Mouse (Mus musculus) MEL (cell line): Measurements from ENCODE around the gene Gm49673.
"Not testable (repeated sequence)": the region's sequence is repeated elsewhere in the genome, so short reads cannot be mapped to it uniquely, and the experiment has no call there.

ENCODE experiments used
- HCFC1 ChIP-seq: IDR thresholded peaks from 2 replicates; pipeline ENCODE4 v1.6.1; 2012; ENCODE audit warnings: low read depth, mild to moderate bottlenecking, inconsistent platforms, low read length, improper control_type of control experiment, moderate library complexity
- MAX ChIP-seq: IDR thresholded peaks from 2 replicates; pipeline ENCODE4 v1.6.1; 2011; ENCODE audit warnings: low read length, improper control_type of control experiment
- POLR2A ChIP-seq, 2 experiments: IDR thresholded peaks; 2 replicates each; pipeline ENCODE4 v1.6.1; 2011 to 2012; ENCODE audit warnings: low read length in 2 of 2, mild to moderate bottlenecking in 2 of 2, control low read depth in 1 of 2, improper control_type of control experiment in 1 of 2, low read depth in 1 of 2, moderate library complexity in 1 of 2; ENCODE audit not compliant: control insufficient read depth in 1 of 2, insufficient read depth in 1 of 2, poor library complexity in 1 of 2
- POLR2AphosphoS5 ChIP-seq: IDR thresholded peaks from 2 replicates; pipeline ENCODE4 v1.6.1; 2012; ENCODE audit warnings: low read depth, borderline replicate concordance, mild to moderate bottlenecking, inconsistent platforms, low read length, moderate library complexity, mixed read lengths
- RAD21 ChIP-seq: IDR thresholded peaks from 2 replicates; pipeline ENCODE4 v1.6.1; 2011; ENCODE audit warnings: mild to moderate bottlenecking, low read depth, low read length, improper control_type of control experiment
- TBP ChIP-seq: IDR thresholded peaks from 2 replicates; pipeline ENCODE4 v1.8.0; 2011; ENCODE audit warnings: low read depth, low read length, improper control_type of control experiment

GRCm38 (mm10) chr17:8101297-8101609 lies 46.3 kb downstream of the Gm49673 start:
- TF ChIP-seq TBP; MAX; POLR2AphosphoS5; POLR2A (IDR thresholded peaks at IDR 0.05; ENCODE audit: control insufficient read depth in 1 of 2, insufficient read depth in 1 of 2, low read depth in 1 of 2, low read length in 2 of 2, poor library complexity in 1 of 2); HCFC1; RAD21: not testable (repeated sequence)
